Mouse (Mus musculus): Measurements from ENCODE around the gene Ttc34.

Gene Ttc34

DNA sequence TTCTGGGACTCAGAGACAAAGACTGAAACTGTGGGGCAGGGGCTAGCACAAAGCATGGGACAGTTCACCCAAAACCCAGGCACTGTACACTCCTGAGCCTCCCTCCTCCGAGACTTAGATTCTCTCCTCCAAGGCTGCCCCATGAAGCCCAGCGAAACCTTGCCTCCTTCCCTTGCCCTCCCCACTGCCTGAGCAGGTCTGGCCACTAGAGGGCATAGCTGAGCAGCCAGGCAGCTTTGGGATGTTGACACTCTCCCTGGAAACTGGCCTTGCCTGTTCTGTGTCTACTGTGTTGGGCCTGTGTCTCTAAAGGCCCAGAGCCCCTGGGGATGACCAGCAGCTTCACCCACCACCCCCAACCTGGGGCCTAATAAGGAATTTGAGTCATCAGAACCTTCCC, at the start of gene Ttc34:
Gene Ttc34, plus strand, starts transcription at position 290 of the 400 bp plus-strand sequence.
- in situ Hi-C loops (cut with MboI, MseI): no loop called here

DNA sequence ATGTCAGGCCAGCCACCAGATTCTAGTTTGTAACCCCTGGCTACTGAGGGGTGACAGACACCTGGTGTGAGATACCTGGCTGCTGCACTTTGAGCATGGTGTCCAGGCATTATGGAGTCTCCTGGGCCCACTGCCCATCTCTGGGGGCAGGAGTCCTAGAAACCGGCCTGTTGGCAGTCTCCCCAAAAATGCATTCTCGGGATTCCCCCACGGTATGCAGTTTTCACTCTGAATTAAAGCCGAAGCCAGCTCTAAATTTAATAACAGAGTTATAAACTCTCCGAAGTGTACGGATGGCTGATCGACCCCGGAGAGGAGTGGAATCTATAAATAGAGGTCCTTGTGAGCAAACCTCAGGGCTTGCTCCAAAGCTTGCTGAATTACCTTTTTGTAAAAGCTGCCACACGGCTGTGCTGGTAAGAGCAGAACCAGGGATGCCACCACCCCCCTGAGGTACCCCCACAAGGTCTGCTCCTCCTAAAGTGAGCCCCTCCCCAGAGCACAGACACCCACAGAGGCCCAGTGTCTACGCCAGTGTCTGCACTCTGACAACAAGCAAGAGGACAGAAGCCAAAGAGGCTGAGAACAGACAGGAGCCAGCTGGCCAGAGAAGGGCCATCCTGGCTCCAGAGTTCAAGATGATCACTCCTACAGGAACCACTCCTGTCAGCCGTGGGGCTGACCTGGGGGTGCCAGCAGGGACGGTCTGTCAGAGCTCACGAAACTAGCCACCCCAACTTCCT, 49.1 kb upstream of the Ttc34 start:
- in situ Hi-C loops (cut with MboI, MseI): no loop called here

DNA sequence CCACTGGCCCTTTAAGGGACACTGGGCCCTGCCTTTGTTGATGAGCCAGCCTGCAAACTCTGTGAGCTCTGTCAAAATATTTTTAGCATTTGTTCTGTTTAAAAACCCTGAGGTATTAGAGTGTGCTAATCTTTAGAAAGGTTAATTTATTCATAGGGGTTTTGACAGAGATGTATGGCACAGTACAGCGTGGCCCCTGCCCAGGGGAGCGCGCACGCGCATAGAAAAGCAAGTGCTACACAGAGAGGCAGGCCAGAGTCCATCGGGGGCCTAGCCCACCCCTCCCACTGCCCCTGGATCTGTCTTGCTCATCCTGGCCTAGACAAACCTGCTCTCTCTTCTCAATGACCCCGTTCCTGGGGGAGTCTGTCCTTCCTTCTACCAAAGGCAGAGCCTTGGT, 45.4 kb upstream of the Ttc34 start:
- in situ Hi-C loops (cut with MboI, MseI): no loop called here

GRCm38 (mm10) chr4:154793499-154793898, 43.8 kb upstream of the Ttc34 start:
- in situ Hi-C loops (cut with MboI, MseI): no loop called here

DNA sequence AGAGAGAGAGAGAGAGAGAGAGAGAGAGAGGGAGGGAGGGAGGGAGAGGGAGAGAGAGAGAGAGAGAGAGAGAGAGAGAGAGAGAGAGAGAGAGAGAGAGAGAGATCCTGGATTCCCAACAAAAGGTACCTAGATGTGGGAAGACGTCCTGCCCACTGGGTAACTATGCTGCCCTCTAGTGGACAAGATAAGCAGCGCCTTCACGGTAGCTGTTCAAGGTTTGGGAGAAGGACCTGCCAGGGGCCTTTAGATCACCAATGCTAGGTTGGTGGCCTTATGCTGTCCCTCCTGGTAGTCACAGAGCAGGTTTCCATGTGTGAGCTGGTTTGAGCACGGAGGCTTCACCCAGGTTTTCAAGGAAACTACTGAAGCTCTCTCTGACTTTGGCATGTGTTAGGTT, 39.4 kb upstream of the Ttc34 start:
- in situ Hi-C loops (cut with MboI, MseI): no loop called here

- in situ Hi-C loops (cut with MboI, MseI): loop anchor here (10.0 kb wide), 1 partner anchor 1076 kb away; no protein-coding TSS in a partner anchor
Measured at GRCm38 (mm10) chr4:154800543-154800942, 36.7 kb upstream of the Ttc34 start.

DNA sequence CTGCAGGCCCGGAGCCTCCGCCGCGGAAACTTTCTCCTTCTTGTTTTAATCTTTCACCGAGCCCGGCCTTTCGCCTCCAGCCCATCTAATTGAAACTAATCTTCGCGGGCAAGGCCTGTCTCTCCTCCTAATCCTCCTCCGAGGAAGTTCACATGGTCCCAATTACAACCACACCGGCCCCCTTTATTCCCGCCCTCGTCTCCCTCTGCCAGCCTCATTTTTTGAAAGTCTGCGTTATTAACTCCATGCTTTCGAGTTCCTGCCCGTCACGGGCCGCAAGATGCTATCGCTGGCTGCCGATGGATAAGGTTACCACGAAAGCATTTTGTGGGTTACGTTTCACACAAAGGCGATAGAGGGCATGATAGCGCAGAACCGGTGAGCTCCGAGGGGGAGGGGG, 35.0 kb upstream of the Ttc34 start:
- in situ Hi-C loops (cut with MboI, MseI): loop anchor here (10.0 kb wide), 1 partner anchor 1077 kb away; no protein-coding TSS in a partner anchor

DNA sequence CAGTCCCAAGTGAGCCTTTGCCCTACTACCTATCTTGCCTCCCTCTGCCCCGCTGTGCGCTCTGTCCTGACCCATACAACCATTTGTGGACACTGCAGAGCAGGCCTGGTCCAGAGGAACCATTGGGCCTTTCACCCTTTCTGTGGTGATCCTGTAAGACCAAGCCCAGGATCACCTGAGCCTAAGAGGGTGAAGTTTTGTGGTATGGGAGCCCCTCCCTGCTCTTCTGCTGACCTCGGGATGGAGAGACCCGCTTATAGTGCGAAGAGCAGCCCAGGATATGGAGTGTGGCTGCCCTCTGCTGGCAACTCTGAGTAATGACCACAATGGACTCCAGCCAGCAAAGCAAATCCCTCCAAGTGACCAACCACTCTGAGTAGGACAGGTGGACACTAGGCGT, 11.6 kb upstream of the Ttc34 start:
- in situ Hi-C loops (cut with MboI, MseI): no loop called here

GRCm38 (mm10) chr4:154826224-154826623, 11.0 kb upstream of the Ttc34 start:
- in situ Hi-C loops (cut with MboI, MseI): no loop called here

DNA sequence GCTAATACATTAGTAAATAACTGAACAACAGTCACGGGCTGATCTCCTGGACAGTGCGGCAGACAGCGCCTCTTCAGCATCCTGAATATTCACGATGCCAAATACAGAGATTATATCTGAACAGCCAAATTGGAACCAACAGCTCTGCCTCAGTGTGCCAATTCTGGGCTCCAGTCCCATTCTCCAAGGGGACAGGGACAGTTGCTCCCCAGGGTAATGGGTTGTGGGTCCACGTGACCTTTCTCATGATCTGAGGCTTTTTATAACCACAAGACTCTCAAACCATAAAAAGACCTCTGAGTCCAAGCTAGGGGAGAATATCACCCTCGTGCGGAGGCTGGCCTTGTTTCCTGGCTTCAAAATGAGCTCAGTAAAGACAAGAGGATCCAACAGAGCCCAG, 10.1 kb upstream of the Ttc34 start:
- in situ Hi-C loops (cut with MboI, MseI): no loop called here

- in situ Hi-C loops (cut with MboI, MseI): no loop called here
Measured at GRCm38 (mm10) chr4:154827861-154828610, 9.2 kb upstream of the Ttc34 start.

DNA sequence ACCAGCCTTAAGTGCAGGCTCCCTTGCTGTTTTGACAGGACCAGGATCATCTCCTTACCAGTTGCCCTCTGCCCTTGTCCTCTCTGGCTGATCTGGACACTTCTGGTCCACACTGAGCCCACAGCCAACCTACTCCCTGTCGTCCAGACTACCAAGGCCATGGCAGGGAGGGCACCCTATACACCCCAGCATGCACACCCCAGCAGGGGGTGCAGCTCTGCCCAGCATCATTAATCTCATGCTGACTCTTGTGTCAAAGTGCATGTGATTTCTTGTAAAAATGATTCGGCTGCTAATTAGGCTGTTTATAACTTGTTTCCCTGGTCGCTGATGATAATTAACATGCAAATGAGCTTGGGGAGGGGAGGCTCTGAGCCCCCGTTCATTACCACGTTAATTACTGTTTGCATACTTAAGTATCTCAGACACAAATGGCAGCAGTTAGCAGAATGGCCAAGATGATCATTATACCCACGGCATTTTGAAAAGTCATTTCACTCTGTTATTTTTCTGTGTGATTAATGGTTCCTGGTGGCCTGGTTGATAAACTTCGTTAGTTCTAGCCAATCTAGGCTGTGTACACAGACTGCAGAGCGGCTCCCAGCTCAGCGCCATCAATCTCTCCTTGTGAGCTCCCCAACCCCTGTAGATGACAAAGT, 5.2 kb upstream of the Ttc34 start:
- in situ Hi-C loops (cut with MboI, MseI): no loop called here

- in situ Hi-C loops (cut with MboI, MseI): no loop called here
Measured at GRCm38 (mm10) chr4:154836183-154836915, 910 bp upstream of the Ttc34 start.

GRCm38 (mm10) chr4:154838741-154839140, 1.5 kb downstream of the Ttc34 start:
- in situ Hi-C loops (cut with MboI, MseI): no loop called here

GRCm38 (mm10) chr4:154839406-154839805, 2.1 kb downstream of the Ttc34 start:
- in situ Hi-C loops (cut with MboI, MseI): no loop called here

DNA sequence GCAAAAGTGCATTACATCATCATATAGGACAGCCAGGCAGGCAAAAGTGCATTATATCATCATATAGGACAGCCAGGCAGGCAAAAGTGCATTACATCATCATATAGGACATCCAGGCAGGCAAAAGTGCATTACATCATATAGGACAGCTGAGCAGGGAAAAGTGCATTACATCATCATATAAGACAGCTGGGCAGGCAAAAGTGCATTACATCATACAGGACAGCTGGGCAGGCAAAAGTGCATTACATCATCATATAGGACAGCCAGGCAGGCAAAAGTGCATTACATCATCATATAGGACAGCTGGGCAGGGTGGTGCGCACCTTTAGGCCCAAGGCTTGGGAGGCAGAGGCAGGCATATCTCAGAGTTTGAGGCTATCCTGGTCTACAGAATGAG, 15.4 kb downstream of the Ttc34 start:
- in situ Hi-C loops (cut with MboI, MseI): no loop called here

DNA sequence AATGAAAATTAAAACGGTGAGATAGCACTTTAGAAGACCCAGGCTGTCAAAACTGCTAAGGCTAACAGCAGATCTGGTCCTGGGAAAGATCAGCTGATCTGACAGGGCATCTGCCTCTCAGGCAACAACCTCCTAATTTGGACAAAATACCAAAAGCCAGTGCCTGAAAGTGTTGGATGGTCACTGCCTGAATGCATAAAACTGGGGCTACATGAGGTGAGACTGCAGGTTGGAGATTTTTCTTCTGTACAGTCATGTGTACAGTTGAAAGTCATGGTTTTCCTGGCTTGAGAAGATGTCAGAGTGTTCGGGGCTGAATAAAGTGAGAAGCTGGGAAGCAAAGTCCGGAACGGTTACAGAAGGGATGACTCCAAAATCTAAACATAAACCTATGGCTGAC, 16.6 kb downstream of the Ttc34 start:
- in situ Hi-C loops (cut with MboI, MseI): no loop called here

DNA sequence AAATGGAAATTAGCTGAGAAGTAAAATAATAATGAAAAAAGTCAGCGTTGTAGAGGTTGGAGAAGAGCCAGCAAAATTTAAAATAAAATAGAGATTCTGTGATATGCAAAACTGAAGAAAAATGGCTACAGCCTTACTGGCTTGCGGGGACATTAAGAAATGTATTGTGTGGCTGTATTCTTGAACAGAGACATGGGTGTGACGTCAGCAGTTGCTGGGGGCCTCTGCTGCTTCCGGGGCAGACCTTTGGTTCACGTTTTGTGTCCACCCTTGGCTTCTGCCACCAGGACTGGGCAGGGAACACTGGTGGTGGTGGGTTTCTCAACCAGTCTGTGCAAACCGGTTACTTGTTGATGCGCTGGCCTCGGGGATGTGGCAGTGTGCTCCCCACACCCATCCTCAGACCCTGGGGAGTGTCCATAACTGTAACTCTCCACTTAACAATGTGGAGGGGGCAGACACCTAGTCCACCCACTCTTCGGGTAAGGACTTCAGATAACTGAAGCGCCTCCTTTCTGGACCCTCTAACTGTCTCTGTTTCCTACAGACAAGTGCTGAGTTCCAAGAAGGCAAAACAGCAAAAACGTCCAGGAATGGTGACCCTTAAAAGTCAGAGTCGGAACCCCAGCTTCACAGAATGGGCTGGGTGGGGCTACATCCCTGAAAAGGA, 17.6 kb downstream of the Ttc34 start:
- in situ Hi-C loops (cut with MboI, MseI): no loop called here

DNA sequence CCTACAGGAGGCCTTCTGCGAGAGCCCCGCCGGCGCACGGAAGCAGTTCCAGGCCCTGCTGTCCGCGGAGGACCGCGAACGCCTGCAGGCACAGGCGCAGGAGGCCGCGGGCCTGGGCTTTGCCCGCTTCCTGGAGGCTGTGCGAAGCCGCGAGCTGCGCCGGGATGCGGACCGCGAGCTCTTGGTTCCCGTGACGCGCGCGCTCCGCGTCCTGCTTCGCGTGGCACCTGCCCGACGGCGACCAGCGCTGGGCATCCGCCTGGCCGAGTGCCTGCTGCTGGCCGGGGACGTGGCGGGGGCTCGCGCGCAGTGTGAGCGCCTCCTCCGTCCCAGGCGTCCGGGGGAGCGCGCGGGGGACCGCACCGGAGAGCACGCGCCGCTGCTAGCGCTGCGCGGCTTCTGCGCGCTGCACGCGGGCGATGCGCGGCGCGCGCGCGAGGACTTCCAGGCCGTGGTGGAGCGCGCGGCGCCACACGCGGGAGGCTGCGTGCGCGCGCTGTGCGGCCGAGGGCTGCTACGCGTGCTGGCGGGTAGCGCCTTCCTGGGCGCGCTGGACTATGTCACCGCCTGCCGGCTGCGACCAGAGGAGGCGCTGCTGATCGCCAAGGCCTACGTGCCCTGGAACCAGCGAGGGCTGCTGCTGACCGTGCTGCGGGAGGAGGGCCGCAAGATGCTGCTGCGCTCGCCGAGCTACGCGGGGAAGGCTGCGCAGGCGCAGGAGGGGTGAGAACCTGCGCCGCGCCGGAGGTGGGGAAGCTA, 18.6 kb downstream of the Ttc34 start:
- in situ Hi-C loops (cut with MboI, MseI): no loop called here

- in situ Hi-C loops (cut with MboI, MseI): no loop called here
Measured at GRCm38 (mm10) chr4:154856480-154856837, 19.2 kb downstream of the Ttc34 start.

- in situ Hi-C loops (cut with MboI, MseI): no loop called here
Measured at GRCm38 (mm10) chr4:154856882-154857281, 19.6 kb downstream of the Ttc34 start.
